Mouse (Mus musculus): ENCODE data around the gene Prn. TPM values are rescaled to one million over a fixed set of nuclear protein-coding genes. Genes with fewer than 3 reads are reported as not detected.

The Prn gene
- polyA plus RNA-seq, 1 experiment: not detected

DNA sequence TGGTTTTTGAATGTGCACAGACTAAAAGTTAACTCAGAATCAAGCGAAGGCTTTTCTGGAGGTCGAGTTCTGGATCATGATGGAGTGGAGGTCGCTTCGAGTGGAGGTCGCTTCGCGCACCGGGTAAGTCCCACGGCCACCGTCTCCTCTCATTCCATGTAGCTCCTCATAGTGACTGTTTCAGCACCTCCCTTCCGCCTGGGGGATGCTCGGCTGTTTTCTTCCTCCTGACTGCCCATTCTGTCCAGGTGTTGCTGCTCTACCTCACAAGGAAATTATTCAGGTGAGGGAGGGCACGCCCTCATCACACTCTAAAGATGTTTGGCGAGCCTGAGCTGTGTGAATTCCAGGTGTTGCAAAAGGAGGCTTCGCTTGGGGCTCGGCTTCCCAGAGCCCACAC, 36.6 kb downstream of the Prn start:
- Histone ChIP-seq H3K4me1 (ENCODE audit: control insufficient read depth, insufficient read depth, insufficient read length) (peaks cover 8% of the 10 kb centered on the region; the same call in 1 of the 2 replicates), H3K36me3 (ENCODE audit: control insufficient read depth, insufficient read depth, low read length) (no peaks in the 10 kb centered on the region), H3K4me3 (ENCODE audit: extremely low read depth, insufficient read depth, insufficient read length) (no peak overlapping the region), H3K27me3 (ENCODE audit: control insufficient read depth, insufficient read depth, low read length) (no peaks in the 10 kb centered on the region), H3K27ac (ENCODE audit: insufficient read depth, low read length) (no peak overlapping the region)
- TF ChIP-seq POLR2A (IDR thresholded peaks at IDR 0.05; ENCODE audit: low read depth, low read length) (no peak), CTCF (IDR thresholded peaks at IDR 0.05; ENCODE audit: extremely low read depth, insufficient read depth, insufficient read length, insufficient replicate concordance) (no peak)
- DNase-seq (ENCODE audit: low read depth in 1 of 2, low spot score in 2 of 2): no peak
- 93% methylated on average over 16 of the region's 16 CpGs for WGBS

DNA sequence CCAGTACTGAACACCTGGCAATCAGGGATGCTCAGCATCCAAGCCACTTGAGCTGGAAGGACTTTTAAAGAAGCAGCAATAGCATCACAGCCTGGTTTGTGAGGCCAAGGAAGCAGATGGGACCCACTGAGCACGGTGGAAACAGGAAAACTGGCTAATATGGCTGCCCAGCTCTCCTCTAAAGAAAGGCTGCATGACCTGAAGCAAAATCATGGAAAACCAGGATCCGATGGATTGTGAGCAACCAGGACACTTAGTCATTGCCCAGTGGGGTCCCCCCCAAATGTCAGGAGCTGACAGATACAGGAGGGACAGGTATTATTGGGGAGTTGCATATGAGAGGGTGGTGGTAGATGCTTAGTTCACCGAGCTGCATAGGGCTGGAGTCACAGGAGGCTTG, 38.4 kb downstream of the Prn start:
- DNase-seq (ENCODE audit: low read depth in 1 of 2, low spot score in 2 of 2): no peak
- no peak for TF ChIP-seq CTCF (IDR thresholded peaks at IDR 0.05; ENCODE audit: extremely low read depth, insufficient read depth, insufficient read length, insufficient replicate concordance)
- no peak for TF ChIP-seq POLR2A (IDR thresholded peaks at IDR 0.05; ENCODE audit: low read depth, low read length)
- Histone ChIP-seq H3K4me1 (ENCODE audit: control insufficient read depth, insufficient read depth, insufficient read length) (peaks cover 8% of the 10 kb centered on the region; the same call in 1 of the 2 replicates), H3K4me3 (ENCODE audit: extremely low read depth, insufficient read depth, insufficient read length) (no peak overlapping the region), H3K27me3 (ENCODE audit: control insufficient read depth, insufficient read depth, low read length) (no peaks in the 10 kb centered on the region), H3K36me3 (ENCODE audit: control insufficient read depth, insufficient read depth, low read length) (no peaks in the 10 kb centered on the region), H3K27ac (ENCODE audit: insufficient read depth, low read length) (no peak overlapping the region)
- 81% methylated on average over 3 of the region's 3 CpGs for WGBS

DNA sequence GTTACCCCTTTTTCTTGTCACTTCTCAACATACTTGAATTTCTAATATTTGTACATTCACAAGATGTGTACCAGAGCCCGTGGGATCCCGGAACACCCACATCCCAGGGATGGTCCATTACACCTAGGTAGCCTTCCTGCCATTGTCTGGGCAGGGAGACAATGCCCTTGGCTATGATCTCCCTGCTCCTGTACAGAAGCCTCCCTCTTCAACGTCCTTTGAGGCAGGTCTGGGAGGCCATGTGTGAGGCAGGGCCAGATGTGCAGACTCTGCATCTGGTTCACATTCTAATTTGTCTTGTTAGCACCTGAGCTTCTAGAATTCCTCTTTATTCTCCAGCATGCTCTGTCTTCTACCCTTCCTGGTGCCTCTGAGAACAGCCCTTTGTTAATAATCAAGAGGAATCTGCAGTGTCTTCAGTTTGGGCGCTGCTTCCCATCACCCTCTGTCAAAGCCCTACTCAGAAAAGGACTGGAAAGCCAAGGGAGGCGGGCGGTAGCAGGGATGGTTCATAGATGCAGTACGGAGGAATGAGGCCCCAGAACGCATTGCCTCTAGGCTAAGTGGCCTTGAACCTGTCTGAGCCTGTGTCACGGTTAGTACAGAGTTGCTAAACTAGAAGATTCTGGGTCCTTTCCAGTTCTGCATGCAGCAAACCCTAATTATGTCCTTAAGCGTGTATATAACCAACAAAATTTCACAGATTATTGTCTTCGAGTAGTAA, 39.3 kb downstream of the Prn start:
- peaks cover 3% of the 10 kb centered on the region; the same call in 1 of the 2 replicates for H3K27me3 ChIP-seq (ENCODE audit: control insufficient read depth, insufficient read depth, low read length)
- 80% methylated on average over 11 of the region's 11 CpGs for WGBS
- no peak for DNase-seq (ENCODE audit: low read depth in 1 of 2, low spot score in 2 of 2)

DNA sequence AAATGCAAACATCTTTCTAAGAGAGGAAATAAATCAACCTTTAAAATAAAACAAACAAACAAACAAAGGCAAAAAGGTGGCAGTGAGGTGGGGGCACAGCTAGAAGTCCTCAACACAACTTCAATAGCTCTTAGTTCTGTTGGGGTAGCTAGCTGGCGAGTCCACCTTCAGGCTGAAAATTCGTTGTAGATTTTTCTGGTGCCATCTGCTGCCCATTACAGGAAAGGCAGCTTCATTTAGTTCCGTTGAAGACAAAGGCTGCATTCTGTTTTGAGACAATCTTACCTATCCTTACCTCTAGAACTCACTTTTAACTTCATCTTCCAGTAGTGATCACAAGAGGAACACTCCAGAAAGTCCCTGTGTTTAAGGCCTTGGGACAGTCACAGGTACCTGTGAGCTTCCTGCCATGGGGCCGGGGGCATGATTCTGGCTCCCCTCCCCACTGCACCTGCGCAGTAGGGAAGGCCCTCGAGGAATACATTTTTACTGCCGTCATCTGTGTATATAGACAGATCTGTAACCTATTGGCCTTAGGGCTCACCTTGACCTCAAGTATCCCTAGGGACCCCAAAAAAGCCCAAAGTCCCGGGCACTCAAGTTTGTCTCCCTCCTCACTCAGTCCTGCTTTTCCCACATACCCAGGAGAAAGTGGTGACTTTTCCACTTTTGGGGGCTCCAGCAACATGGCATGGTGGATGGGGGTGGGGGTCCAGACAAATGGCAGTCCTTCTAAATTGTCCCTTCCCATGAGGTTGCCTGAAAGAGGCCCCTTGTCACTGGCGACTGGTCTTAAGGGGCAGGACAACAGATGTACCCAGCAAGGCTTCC, 40.2 kb downstream of the Prn start:
- Histone ChIP-seq H3K4me3 (ENCODE audit: extremely low read depth, insufficient read depth, insufficient read length) (no peak overlapping the region), H3K27me3 (ENCODE audit: control insufficient read depth, insufficient read depth, low read length) (peaks cover 3% of the 10 kb centered on the region; the same call in 1 of the 2 replicates), H3K36me3 (ENCODE audit: control insufficient read depth, insufficient read depth, low read length) (no peaks in the 10 kb centered on the region), H3K4me1 (ENCODE audit: control insufficient read depth, insufficient read depth, insufficient read length) (peaks cover 8% of the 10 kb centered on the region; the same call in 1 of the 2 replicates), H3K27ac (ENCODE audit: insufficient read depth, low read length) (no peak overlapping the region)
- 40% methylated on average over 9 of the region's 9 CpGs for WGBS
- DNase-seq (ENCODE audit: low read depth in 1 of 2, low spot score in 2 of 2): peak; percentile 14 to 43
- peak; percentile 28; the same call in 1 of the 2 replicates for TF ChIP-seq CTCF (IDR thresholded peaks at IDR 0.05; ENCODE audit: extremely low read depth, insufficient read depth, insufficient read length, insufficient replicate concordance)
- TF ChIP-seq POLR2A (IDR thresholded peaks at IDR 0.05; ENCODE audit: low read depth, low read length): no peak

More for the DNA sequence above, 39.3 kb downstream of the Prn start:
- Histone ChIP-seq H3K36me3 (ENCODE audit: control insufficient read depth, insufficient read depth, low read length) (no peaks in the 10 kb centered on the region), H3K27ac (ENCODE audit: insufficient read depth, low read length) (no peak overlapping the region), H3K4me1 (ENCODE audit: control insufficient read depth, insufficient read depth, insufficient read length) (peaks cover 8% of the 10 kb centered on the region; the same call in 1 of the 2 replicates), H3K4me3 (ENCODE audit: extremely low read depth, insufficient read depth, insufficient read length) (no peak overlapping the region)
- no peak for TF ChIP-seq CTCF (IDR thresholded peaks at IDR 0.05; ENCODE audit: extremely low read depth, insufficient read depth, insufficient read length, insufficient replicate concordance)
- TF ChIP-seq POLR2A (IDR thresholded peaks at IDR 0.05; ENCODE audit: low read depth, low read length): no peak

DNA sequence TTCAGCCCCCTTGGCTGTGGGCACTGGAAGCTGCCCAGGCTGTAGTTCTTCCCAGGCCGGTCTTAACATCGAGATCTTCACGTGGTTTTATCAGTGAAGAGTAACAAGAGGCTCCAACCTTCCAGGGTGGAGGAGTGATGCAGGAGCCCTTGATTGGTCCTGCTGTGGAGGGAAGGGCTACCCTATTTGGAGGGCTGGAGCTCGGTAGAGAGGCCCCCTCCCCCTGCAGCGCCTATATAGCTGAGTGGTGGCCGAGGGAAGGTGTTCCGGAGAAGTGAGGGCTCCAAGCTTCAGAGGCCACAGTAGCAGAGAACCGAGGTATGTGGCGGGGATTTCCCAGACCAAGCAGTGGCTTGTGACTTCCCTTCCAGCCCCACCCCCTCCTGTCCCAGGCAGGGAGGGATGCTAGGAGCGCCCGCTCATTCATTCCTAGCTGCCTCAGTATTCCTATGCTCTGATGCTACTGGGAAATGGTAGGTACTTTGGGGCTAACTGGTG, 40.9 kb downstream of the Prn start, which contains the start of gene Prnd:
Gene Prnd, plus strand, starts transcription at position 264 of the 498 bp plus-strand sequence.
- no peak within 1 kb of the TSS for H3K27ac ChIP-seq (ENCODE audit: insufficient read depth, low read length)
- TF ChIP-seq POLR2A (IDR thresholded peaks at IDR 0.05; ENCODE audit: low read depth, low read length) (no peak), CTCF (IDR thresholded peaks at IDR 0.05; ENCODE audit: extremely low read depth, insufficient read depth, insufficient read length, insufficient replicate concordance) (no peak)
- H3K36me3 ChIP-seq (ENCODE audit: control insufficient read depth, insufficient read depth, low read length): no peaks in the 10 kb centered on the region
- no peak within 1 kb of the TSS for H3K4me3 ChIP-seq (ENCODE audit: extremely low read depth, insufficient read depth, insufficient read length)
- peaks cover 8% of the 10 kb centered on the region; the same call in 1 of the 2 replicates for H3K4me1 ChIP-seq (ENCODE audit: control insufficient read depth, insufficient read depth, insufficient read length)
- peak; percentile 7 to 23 for DNase-seq (ENCODE audit: low read depth in 1 of 2, low spot score in 2 of 2)
- whole genome bisulfite sequencing: 6% methylated on average over 11 of the region's 11 CpGs
- H3K27me3 ChIP-seq (ENCODE audit: control insufficient read depth, insufficient read depth, low read length): peaks cover 3% of the 10 kb centered on the region; the same call in 1 of the 2 replicates

DNA sequence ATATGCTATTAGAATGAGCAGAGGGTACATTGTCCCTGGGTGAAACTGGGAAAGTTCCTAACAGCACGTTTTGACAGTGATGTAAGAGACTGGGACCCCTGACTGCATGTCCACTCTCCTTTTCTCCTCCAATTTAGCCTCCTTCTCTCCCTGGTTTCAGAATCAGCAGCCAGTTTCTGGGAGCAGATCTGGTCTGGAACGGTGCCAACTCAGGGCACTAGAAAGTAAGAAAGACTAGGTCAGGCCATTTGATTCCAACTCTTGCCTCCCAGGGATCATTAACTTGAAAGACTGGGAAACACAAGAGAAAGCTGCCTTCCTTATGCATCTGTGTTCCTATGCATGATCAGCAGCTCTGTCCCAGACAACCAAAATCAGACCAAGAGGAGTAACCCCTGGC, 42.7 kb downstream of the Prn start:
- Histone ChIP-seq H3K36me3 (ENCODE audit: control insufficient read depth, insufficient read depth, low read length) (no peaks in the 10 kb centered on the region), H3K27me3 (ENCODE audit: control insufficient read depth, insufficient read depth, low read length) (peaks cover 3% of the 10 kb centered on the region; the same call in 1 of the 2 replicates), H3K4me3 (ENCODE audit: extremely low read depth, insufficient read depth, insufficient read length) (no peak overlapping the region), H3K27ac (ENCODE audit: insufficient read depth, low read length) (no peak overlapping the region), H3K4me1 (ENCODE audit: control insufficient read depth, insufficient read depth, insufficient read length) (peaks cover 8% of the 10 kb centered on the region; the same call in 1 of the 2 replicates)
- TF ChIP-seq POLR2A (IDR thresholded peaks at IDR 0.05; ENCODE audit: low read depth, low read length): no peak
- no peak for TF ChIP-seq CTCF (IDR thresholded peaks at IDR 0.05; ENCODE audit: extremely low read depth, insufficient read depth, insufficient read length, insufficient replicate concordance)
- DNase-seq (ENCODE audit: low read depth in 1 of 2, low spot score in 2 of 2): no peak
- 66% methylated on average over 2 of the region's 2 CpGs for WGBS

Measured in spleen, adult 2 months (tissue).